Mouse (Mus musculus) hindbrain, postnatal 0 days (tissue): ENCODE results near the gene Hltf. TPM values are rescaled to one million over a fixed set of nuclear protein-coding genes. Genes with fewer than 3 reads are reported as not detected.

Source experiments
- ATAC-seq: fragments of 200-750 bp; cut with Nextera tagmentation; 2 replicates; pipeline ENCODE4 v1.8.0; 2017; ENCODE audit warnings: mild to moderate bottlenecking, moderate TSS enrichment, moderate library complexity
- DNase-seq: peaks from one replicate; pipeline ENCODE4 v3.0.0-alpha.2; 2015; ENCODE audit warnings: low spot score
- H3K27ac ChIP-seq: fragments of 300-500 bp; sonication (generic); 2 replicates; pipeline ENCODE4 v1.5.1; 2014; ENCODE audit warnings: mild to moderate bottlenecking
- H3K27me3 ChIP-seq: fragments of 300-500 bp; sonication (generic); 2 replicates; pipeline ENCODE4 v1.6.1; 2014; ENCODE audit warnings: low read length, mixed read lengths; ENCODE audit not compliant: insufficient read depth
- H3K36me3 ChIP-seq: fragments of 300-500 bp; sonication (generic); 2 replicates; pipeline ENCODE4 v1.6.1; 2014; ENCODE audit warnings: low read length, mixed read lengths; ENCODE audit not compliant: insufficient read depth
- H3K4me1 ChIP-seq: fragments of 300-500 bp; sonication (generic); 2 replicates; pipeline ENCODE4 v1.6.1; 2014; ENCODE audit warnings: antibody characterized with exemption, low read length, mixed read lengths; ENCODE audit not compliant: insufficient read depth
- H3K4me2 ChIP-seq: fragments of 300-500 bp; sonication (generic); 2 replicates; pipeline ENCODE4 v1.6.1; 2014; ENCODE audit warnings: low read depth, mild to moderate bottlenecking, low read length, moderate library complexity, mixed read lengths
- H3K4me3 ChIP-seq: fragments of 300-500 bp; sonication (generic); 2 replicates; pipeline ENCODE4 v1.5.1; 2014; ENCODE audit warnings: low read length
- H3K9ac ChIP-seq: fragments of 300-500 bp; sonication (generic); replicated peaks from 2 replicates; pipeline ENCODE4 v1.6.1; 2014; ENCODE audit warnings: mild to moderate bottlenecking, low read length, moderate library complexity, mixed read lengths
- H3K9me3 ChIP-seq: fragments of 300-500 bp; sonication (generic); 2 replicates; pipeline ENCODE4 v1.6.1; 2016; ENCODE audit warnings: low read length, mixed read lengths
- CTCF ChIP-seq: IDR thresholded peaks from 2 replicates; pipeline ENCODE4 v1.5.1; 2016; ENCODE audit warnings: antibody characterized with exemption, control low read depth, low read depth
- WGBS: fragments of 180-500 bp; shearing (Covaris S2); extraction: QIAGEN DNeasy Blood & Tissue Kit; methylation state at CpG from one replicate; pipeline ENCODE4 v1.1.7; 2014; 5-methylcytosine and 5-hydroxymethylcytosine counted together
- polyA plus RNA-seq: library from polyadenylated mRNA; unstranded; fragments of >200 nt; fragmentation: Nextera tagmentation; extraction: Ambion mirVana; gene quantifications from 2 replicates; pipeline ENCODE4 v1.2.1, GENCODE M21; 2015
- total RNA-seq: library from RNA; depleted of rRNA; stranded (reverse); fragments of >200 nt; gene quantifications from 2 replicates; pipeline ENCODE4 v1.2.3, GENCODE M21; 2014

Hltf gene
- total and polyA plus RNA-seq, 2 experiments from 2014 or later: 6.3 to 7.4 TPM

DNA sequence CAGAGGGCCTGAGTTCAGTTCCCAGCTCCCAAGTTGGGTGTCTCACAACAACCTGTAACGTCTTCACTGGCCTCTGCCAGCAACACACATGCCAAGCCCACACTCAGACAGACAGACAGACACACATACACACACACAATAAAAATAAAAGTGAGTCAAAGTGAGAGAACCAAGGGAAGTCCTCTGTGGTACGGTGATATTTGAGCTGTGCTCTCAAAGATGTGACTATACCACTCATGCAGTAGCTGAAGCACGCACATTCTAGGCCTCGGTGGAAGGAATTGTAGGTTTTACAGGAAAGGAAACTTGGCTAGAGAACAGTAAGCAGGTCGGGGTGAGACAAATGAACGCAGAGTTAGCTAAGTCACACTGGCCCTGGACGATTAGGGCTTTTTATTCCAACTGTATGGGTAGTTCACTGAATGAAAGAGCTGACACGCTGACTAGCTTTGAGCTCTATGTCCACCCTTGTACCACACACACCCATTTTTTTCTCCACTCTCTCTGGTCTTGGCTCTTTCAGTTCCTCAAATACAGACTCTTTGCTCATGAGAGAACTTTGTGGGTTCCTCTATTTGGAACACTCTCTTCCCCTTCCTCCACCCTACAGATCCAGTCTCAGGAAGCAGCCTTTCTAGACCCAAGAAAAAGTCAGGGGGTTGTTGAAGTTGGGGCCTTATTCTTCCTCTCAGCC lies 30.5 kb upstream of the Hltf start:
- ATAC-seq: no peak
- H3K9me3 ChIP-seq: no peaks in the 10 kb centered on the region
- H3K9ac ChIP-seq: no peak overlapping the region
- H3K4me2 ChIP-seq: no peak overlapping the region
- no peak for TF ChIP-seq CTCF
- peaks cover 29% of the 10 kb centered on the region; the same call in 1 of the 2 replicates for H3K36me3 ChIP-seq
- DNase-seq: no peak
- H3K4me3 ChIP-seq: no peak overlapping the region
- no peaks in the 10 kb centered on the region for H3K27me3 ChIP-seq
- no peaks in the 10 kb centered on the region for H3K4me1 ChIP-seq
- WGBS: 94% methylated on average over 8 of the region's 8 CpGs
- H3K27ac ChIP-seq: no peak overlapping the region

DNA sequence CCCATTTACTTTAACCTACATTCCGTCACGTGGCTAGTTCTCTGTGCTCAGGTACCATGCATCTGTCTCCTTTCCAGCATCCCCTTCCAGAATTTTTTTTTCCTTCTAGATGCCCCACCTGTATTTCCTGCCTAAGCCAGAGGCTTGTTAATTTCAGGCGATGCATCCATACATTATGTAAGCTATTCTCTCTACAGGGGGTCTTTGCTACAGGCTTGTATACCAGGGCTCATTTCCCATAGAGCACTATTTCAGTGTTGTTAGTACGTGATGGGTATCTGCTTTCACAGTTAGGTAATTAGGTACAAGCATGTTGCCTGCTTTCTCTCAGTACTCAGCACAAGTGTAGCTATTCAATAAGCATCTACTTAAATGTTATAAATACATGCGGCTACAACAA lies 29.8 kb upstream of the Hltf start:
- ATAC-seq (no peak), DNase-seq (no peak)
- 86% methylated on average over 5 of the region's 5 CpGs for WGBS
- H3K4me3 ChIP-seq: no peak overlapping the region
- H3K27ac ChIP-seq: no peak overlapping the region
- H3K9ac ChIP-seq: no peak overlapping the region
- H3K27me3 ChIP-seq: no peaks in the 10 kb centered on the region
- H3K9me3 ChIP-seq: no peaks in the 10 kb centered on the region
- no peak overlapping the region for H3K4me2 ChIP-seq
- H3K36me3 ChIP-seq: peaks cover 26% of the 10 kb centered on the region; the same call in 1 of the 2 replicates
- no peaks in the 10 kb centered on the region for H3K4me1 ChIP-seq
- no peak for TF ChIP-seq CTCF

DNA sequence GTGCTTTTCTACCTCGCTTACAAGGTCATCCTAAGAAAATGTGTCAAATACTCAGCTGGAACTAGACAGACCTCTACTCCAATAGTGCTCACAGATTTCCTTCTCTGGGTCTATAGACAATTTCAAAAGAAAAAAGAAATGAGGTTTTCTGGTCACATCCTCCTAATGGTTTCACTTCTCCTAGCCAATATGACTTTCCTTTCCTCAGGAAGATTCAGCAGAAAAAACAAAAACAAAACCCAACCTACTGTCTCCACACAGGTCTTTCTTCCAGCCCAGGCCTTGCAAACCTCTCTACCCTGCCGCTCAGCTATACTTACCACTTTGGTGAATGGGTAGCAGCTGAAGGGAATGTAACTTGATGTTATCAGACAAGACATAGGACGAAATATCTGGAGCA lies 29.0 kb upstream of the Hltf start:
- no peak for DNase-seq
- Histone ChIP-seq H3K4me3 (no peak overlapping the region), H3K9me3 (no peaks in the 10 kb centered on the region), H3K36me3 (peaks cover 22% of the 10 kb centered on the region; the same call in 1 of the 2 replicates), H3K27me3 (no peaks in the 10 kb centered on the region), H3K9ac (no peak overlapping the region), H3K27ac (no peak overlapping the region), H3K4me2 (no peak overlapping the region), H3K4me1 (no peaks in the 10 kb centered on the region)
- 92% methylated on average over 3 of the region's 3 CpGs for WGBS
- no peak for TF ChIP-seq CTCF
- ATAC-seq: no peak

DNA sequence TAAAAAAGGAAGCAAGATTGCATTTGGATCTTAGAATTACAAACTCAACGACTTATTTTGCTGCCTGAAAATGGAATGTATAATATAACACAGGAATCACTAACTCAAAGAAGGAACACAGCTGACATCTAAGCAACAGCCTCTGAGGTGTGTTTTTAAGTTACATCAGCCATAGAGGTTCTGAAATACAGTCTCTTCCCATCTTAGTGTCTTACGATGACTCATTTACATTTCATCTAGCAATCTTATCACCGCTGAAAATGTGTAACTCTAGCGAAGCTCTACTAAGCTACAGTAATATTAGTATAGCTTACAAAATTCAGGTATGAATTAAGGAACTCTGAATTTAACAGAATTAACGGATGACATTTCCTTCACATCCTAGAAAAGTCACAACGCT lies 26.8 kb upstream of the Hltf start:
- Histone ChIP-seq H3K4me2 (no peak overlapping the region), H3K9ac (no peak overlapping the region), H3K27ac (no peak overlapping the region), H3K36me3 (peaks cover 13% of the 10 kb centered on the region; the same call in 1 of the 2 replicates), H3K4me1 (peaks cover 4% of the 10 kb centered on the region; the same call in 1 of the 2 replicates), H3K9me3 (no peaks in the 10 kb centered on the region), H3K4me3 (no peak overlapping the region), H3K27me3 (no peaks in the 10 kb centered on the region)
- ATAC-seq (no peak), DNase-seq (no peak)
- WGBS: 94% methylated on average over 6 of the region's 6 CpGs
- TF ChIP-seq CTCF: no peak

DNA sequence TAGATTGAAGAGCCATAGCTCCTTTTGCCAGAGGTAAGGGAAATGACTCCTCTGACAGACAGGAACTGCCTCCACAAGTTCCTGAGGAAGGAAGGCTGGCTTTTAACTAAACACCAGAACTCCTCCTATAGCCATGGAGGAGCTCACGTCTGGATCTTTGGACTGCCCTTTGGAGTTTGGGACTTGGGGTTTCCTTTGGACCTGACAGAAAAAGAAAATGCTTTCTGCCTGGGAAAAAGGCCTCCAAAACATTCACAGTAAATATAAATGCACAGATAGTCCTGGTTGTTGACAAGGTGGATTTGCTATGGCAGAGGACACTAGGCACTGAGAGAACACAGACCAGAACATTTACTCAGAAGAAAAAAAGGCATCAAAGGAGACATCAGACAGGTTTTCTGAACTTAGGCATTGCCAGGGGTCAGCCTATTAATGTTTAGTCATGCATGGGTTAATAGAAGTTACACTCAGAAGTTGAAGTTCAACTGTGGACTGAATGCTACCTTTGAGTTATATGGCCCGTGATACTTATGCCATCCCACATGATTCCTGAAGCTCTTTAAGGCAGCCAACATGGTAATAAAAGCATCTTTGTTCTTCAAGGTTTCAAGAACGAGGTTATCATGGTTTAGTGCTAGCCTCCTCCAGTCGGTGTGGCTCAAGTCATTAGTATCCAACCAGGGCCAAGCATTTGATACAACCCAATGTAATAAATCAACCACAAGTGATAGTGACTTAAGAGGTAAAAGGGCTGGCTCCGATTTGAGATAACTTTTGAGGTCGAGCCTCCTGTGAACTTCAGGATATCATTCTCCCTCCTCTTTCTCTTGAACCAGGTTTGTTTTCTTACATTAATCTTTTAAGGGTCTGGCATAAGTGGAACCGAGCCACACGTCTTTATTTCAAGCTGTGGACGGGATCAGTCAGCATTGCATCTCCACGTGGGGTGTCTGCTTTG lies 23.6 kb upstream of the Hltf start:
- TF ChIP-seq CTCF: no peak
- Histone ChIP-seq H3K4me3 (peak overlapping the region; percentile 88), H3K4me1 (peaks cover 4% of the 10 kb centered on the region; the same call in 1 of the 2 replicates), H3K27ac (peak overlapping the region; percentile 79; the same call in 1 of the 2 replicates), H3K36me3 (no peaks in the 10 kb centered on the region), H3K9me3 (no peaks in the 10 kb centered on the region), H3K9ac (peak overlapping the region; percentile 71), H3K27me3 (no peaks in the 10 kb centered on the region), H3K4me2 (peak overlapping the region; percentile 80)
- ATAC-seq (no peak), DNase-seq (no peak)
- 18% methylated on average over 10 of the region's 10 CpGs for WGBS

DNA sequence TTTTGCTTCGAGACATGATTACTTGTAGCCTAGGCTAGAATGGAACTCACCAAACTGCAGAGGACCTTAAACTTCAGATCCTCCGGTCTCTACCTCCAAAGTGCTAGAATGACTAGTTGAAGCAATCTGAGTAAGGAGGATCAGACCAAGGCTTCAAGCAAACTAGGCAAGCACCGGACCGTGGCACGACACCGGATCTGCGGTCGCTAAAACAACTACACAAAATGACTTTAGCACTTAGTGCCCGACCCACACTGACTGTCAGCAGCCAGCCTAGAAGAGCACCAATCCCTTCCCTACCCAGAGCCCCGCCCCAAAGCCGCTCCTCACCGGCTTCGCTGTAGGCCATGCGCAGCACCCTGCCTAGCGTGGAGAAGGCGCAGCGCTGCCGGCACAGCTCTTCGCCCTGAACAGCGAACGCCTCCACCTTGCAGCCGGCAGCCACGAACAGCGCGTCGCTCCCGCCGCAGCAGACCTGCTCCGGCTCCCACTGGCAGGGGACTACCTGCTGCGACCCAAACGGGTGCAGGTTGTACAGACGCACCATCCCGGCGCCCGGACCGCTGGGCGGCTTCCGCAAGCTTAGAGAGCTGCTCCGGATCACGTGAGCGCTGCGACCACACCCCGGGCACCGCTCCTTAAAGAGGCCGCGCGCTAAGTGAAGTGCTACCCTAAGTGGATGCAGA lies 22.7 kb upstream of the Hltf start, which contains the start of gene Hps3:
Hps3 (minus strand) TSS at position 597 of the 686 bp plus-strand sequence.
- ATAC-seq: peak; percentile 99
- Histone ChIP-seq H3K4me3 (peak within 1 kb of the TSS; percentile 88), H3K4me1 (peaks cover 4% of the 10 kb centered on the region; the same call in 1 of the 2 replicates), H3K4me2 (peak within 1 kb of the TSS; percentile 80), H3K9ac (peak within 1 kb of the TSS; percentile 71), H3K36me3 (no peaks in the 10 kb centered on the region), H3K27me3 (no peaks in the 10 kb centered on the region), H3K27ac (peak within 1 kb of the TSS; percentile 79), H3K9me3 (no peaks in the 10 kb centered on the region)
- under 1% methylated on average over 47 of the region's 47 CpGs for WGBS
- peak; percentile 87 for DNase-seq
- TF ChIP-seq CTCF: no peak
